In the genomic region with DNA sequence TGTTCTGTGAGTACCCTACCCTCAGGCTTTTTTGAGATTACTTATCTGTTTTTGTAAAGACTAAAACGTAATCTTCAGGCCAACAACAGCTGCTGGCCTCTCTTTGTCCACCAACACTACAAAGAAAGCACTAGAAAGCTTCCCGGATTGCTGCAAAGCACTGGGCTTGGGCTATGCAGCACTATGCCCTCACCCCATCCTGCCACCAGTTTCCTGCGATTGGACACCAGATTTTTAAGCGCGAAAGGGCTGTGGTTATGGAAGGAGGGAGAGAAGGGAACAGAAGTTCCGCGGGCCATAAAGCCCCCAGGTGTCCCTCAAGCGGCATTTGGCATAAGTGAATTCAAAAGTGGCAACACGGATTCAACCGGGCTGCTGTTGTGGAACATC, we compare ENCODE assay signal across 8 mouse cellular contexts. TPM values are rescaled to one million over a fixed set of nuclear protein-coding genes. Genes with fewer than 3 reads are reported as not detected.
DNase-seq lines count a peak whose midpoint lies in the region; ATAC-seq and TF ChIP-seq lines count a peak whose summit lies in the region.

No protein-coding gene starts in this region.

- H3K9ac ChIP-seq in liver, adult 2 months (ENCODE audit: low read depth, low read length) = no peak overlapping the region; the same call in 1 of the 2 replicates

- peak overlapping the region; percentile 84; the same call in 1 of the 2 replicates for H3K4me3 ChIP-seq in liver, adult 2 months (ENCODE audit: insufficient read depth, low read depth, low read length)
- peak overlapping the region; percentile 72 for H3K4me3 ChIP-seq in olfactory bulb, adult 2 months (ENCODE audit: insufficient read depth, low read depth, low read length)

- H3K4me1 ChIP-seq in liver, adult 2 months (ENCODE audit: control insufficient read depth, insufficient read depth, low read length) = no peaks in the 10 kb centered on the region
- peaks cover 8% of the 10 kb centered on the region for H3K4me1 ChIP-seq in olfactory bulb, adult 2 months (ENCODE audit: control insufficient read depth, insufficient read depth, low read length)

- H3K36me3 ChIP-seq in liver, adult 2 months (ENCODE audit: control insufficient read depth, insufficient read depth, low read length) = no peaks in the 10 kb centered on the region

- H3K27me3 ChIP-seq in liver, adult 2 months (ENCODE audit: control insufficient read depth, insufficient read depth, low read length) = no peaks in the 10 kb centered on the region

- TF ChIP-seq CTCF in liver, adult 2 months (IDR thresholded peaks at IDR 0.05; ENCODE audit: low read depth, low read length) = no peak
- no peak for TF ChIP-seq CTCF in olfactory bulb, adult 2 months (IDR thresholded peaks at IDR 0.05; ENCODE audit: insufficient read depth, low read depth, low read length)

- no peaks in the 10 kb centered on the region for H3K79me2 ChIP-seq in liver, adult 2 months (ENCODE audit: control insufficient read depth, insufficient read depth, low read length)

- H3K27ac ChIP-seq in liver, adult 2 months (replicated peaks; ENCODE audit: insufficient read depth, low read depth, low read length) = no peak overlapping the region
- H3K27ac ChIP-seq in olfactory bulb, adult 2 months (ENCODE audit: insufficient read depth, low read depth, low read length) = no peak overlapping the region

- no peak for TF ChIP-seq POLR2A in liver, adult 2 months (IDR thresholded peaks at IDR 0.05; ENCODE audit: extremely low read depth, insufficient read depth, low read length)
- TF ChIP-seq POLR2A in olfactory bulb, adult 2 months (IDR thresholded peaks at IDR 0.05; ENCODE audit: insufficient read depth, low read depth, low read length) = no peak

- WGBS in liver, adult 2 months = 11% methylated on average over 10 of the region's 10 CpGs
- WGBS in olfactory bulb, adult 2 months = 3% methylated on average over 10 of the region's 10 CpGs

- DNase-seq in layer of hippocampus, adult 11-12 months (ENCODE audit: low spot score) = peak; percentile 5
- DNase-seq in layer of hippocampus, adult 9-10 months (ENCODE audit: low spot score) = no peak
- peak; percentile 19 for DNase-seq in MEL-GATA-1-ER (ENCODE audit: extremely low read depth, low read depth)
- DNase-seq in heart, postnatal 10 days = peak; percentile 3 to 21
- no peak for DNase-seq in liver, adult 2 months (ENCODE audit: extremely low read depth, low read depth, low spot score)
- no peak for DNase-seq in layer of hippocampus, adult 9-11 months

- ATAC-seq in common myeloid progenitor, adult 5-6 weeks (replicated peaks; ENCODE audit: low read depth, poor library complexity, severe bottlenecking) = peak; percentile 72

- intact Hi-C loops in heart, postnatal 10 days (cut with DNase I) = no loop called here

RNA-seq across cellular contexts. Expression of gene Zc3hav1l, which starts 0.8 kb away (rescaled TPM):
- 5.6 and 7.0 TPM in 2 replicates for total RNA-seq in common myeloid progenitor, adult 5-6 weeks (2017)
- total RNA-seq in heart, postnatal 10 days (2021) = 1 to 10 TPM; 5.7 to 7.6 TPM
- total RNA-seq in liver, adult 2 months (2014; rRNA removed) = 0.18 and 0.27 TPM in 2 replicates
- 0.15 and 0.22 TPM in 2 replicates for polyA plus RNA-seq in liver, adult 2 months (2012; rRNA removed)
- polyA plus RNA-seq in olfactory bulb, adult 2 months (2012; ENCODE audit: insufficient read depth, insufficient read length, low replicate concordance, missing spikeins) = not detected in 2 replicates

RNA-seq across cellular contexts. Expression of gene D630045J12Rik, which starts 44.4 kb away (rescaled TPM):
- 1.2 and 2.2 TPM in 2 replicates for total RNA-seq in common myeloid progenitor, adult 5-6 weeks (2017)
- 1 to 10 TPM; 2.8 to 3.0 TPM for total RNA-seq in heart, postnatal 10 days (2021)
- 0.46 and 0.47 TPM in 2 replicates for total RNA-seq in liver, adult 2 months (2014; rRNA removed)
- 1.1 and 1.3 TPM in 2 replicates for polyA plus RNA-seq in liver, adult 2 months (2012; rRNA removed)
- polyA plus RNA-seq in olfactory bulb, adult 2 months (2012; ENCODE audit: insufficient read depth, insufficient read length, low replicate concordance, missing spikeins) = not detected in 2 replicates

RNA-seq across cellular contexts. Expression of gene Zc3hav1, which starts 56.2 kb away (rescaled TPM):
- total RNA-seq in common myeloid progenitor, adult 5-6 weeks (2017) = 56.1 and 59.7 TPM in 2 replicates
- total RNA-seq in heart, postnatal 10 days (2021) = 10 to 100 TPM; 20.7 to 21.5 TPM
- total RNA-seq in liver, adult 2 months (2014; rRNA removed) = 27.9 and 31.8 TPM in 2 replicates
- polyA plus RNA-seq in liver, adult 2 months (2012; rRNA removed) = 16.3 and 17.0 TPM in 2 replicates
- polyA plus RNA-seq in olfactory bulb, adult 2 months (2012; ENCODE audit: insufficient read depth, insufficient read length, low replicate concordance, missing spikeins) = not detected in 2 replicates

Comparison
In these comparisons a context has a peak if more than half of its experiments do, and no peak if none do; other contexts are left out.
1. DNase-seq: peak in layer of hippocampus, adult 11-12 months (single experiment), MEL-GATA-1-ER (single experiment) and heart, postnatal 10 days (2 of 2); none in layer of hippocampus, adult 9-10 months (single experiment), liver, adult 2 months (single experiment) and layer of hippocampus, adult 9-11 months (single experiment).